Mouse (Mus musculus) mouse embryonic stem cell (cell line): ENCODE results near the gene Galnt12.

Source experiments
- in situ Hi-C, 2 experiments: fragments of 300-500 bp; cut with MboI; formaldehyde crosslinking; loops; 1 replicate in 1 of 2; 3 replicates in 1 of 2; pipeline ENCODE4 v1.14.3; 2019 to 2020; ENCODE audit warnings: low sequenced_read_pairs in 2 of 2, low pct_unique_long_range_greater_than_20kb in 1 of 2, mixed read lengths in 1 of 2; ENCODE audit not compliant: unreplicated experiment in 1 of 2

Galnt12 gene

DNA sequence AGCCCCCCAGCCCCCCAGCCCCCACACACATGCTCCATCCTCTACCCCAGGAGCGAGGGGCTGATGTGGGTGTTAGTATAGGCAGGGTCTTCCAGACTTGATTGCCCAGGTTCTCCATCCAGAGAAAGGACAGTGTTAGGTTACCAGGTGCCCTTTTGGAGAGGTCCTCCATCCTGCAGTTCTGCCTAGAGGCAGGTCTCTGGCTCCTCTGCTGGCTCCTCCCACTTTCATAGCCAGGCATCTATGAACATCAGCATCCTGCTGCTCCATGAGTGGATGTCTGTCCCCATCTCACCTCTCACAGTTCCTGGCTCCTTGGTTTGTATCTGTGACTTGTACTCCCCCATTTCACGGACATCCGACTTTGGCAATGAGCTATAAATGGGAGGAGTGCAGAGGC lies 48.6 kb downstream of the Galnt12 start:
- in situ Hi-C loops = no loop called here

DNA sequence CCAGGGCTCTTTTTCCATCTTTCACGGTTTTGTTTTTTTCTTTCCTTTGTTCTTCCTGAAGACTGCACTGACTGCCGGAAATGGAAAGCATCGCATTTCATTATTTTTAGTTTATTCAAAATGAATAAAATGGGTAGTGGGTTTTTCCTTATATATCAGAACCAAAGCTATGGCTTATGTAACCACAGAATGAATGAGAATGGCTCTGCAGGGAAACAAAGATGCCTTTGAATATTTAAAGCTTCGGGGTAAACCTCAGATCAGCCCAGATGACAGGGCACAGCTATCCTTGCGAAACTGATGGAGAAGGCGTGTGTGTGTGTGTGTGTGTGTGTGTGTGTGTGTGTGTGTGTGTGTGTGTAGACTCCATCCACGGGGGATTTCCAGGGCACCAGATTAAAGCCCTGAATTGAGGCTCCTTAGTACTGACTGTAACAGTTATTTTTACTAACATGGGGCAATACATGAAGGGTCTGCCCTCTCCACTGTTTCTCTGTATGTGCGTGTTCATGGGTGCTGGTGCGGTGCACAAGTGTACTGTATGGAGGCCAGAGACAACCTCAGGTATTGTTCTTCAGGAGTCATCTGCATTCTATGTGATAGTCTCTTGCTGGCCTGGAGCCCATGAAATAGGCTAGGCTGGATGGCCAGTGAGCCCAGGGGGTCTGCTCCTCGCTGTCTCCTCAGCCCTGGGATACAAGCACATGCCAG lies 49.9 kb downstream of the Galnt12 start:
- in situ Hi-C loops = no loop called here

DNA sequence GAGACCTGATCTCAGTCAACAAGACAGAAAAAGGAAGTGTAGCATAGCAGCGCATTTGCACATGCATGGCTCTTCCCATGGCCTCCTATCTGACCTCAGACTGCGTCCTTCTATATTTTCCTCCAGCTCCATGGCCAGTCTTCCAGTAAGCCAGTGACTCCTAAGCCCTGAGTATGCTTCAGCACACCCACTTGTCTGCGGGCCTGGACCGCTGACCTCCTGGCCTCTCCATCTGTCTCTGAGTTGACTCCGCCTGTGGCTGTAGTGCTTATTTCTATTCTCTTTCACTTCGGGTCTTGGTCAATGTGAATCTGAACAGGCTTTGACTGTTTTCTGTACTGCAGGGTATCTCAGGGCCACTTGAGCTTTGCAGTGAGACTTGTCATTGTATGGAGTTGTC lies 52.1 kb downstream of the Galnt12 start:
- in situ Hi-C loops = no loop called here

DNA sequence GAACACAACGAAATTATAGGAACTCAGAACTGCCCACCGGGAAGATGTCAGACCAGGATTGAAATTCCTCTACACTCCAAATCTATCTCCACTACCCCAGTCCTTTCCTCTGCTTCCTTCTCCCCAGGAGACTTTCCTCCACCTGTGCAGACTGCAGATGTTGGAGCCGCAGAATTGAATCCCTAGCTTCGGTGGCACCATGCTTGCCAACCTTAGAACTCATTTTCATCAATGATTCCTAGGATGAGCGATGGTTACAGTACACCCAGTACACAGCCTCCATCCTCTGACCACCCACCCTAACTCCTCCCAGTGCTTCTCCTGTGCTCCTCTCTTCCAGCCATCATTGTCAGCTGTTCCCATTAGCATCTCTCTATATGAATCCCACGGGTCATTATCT lies 53.6 kb downstream of the Galnt12 start:
- in situ Hi-C loops = no loop called here

DNA sequence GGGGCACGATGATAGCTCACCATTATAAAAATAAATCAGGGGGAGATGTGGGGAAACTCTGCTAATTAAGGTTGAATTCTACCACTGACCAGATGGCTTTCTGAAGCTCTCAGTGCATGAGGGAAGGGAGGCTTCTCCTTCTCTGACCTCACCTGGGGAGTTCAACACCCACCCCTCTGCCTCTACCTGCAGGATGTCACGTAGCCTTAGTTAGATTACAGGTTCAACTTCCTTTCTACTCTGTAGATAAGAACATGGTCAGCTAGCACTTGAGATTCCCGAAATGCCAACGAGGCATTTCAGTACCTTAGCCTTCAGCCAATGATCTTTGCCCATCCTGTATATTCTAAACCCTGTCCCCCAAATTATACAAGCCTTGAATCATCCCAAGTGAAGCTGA lies 54.9 kb downstream of the Galnt12 start:
- in situ Hi-C loops = no loop called here

DNA sequence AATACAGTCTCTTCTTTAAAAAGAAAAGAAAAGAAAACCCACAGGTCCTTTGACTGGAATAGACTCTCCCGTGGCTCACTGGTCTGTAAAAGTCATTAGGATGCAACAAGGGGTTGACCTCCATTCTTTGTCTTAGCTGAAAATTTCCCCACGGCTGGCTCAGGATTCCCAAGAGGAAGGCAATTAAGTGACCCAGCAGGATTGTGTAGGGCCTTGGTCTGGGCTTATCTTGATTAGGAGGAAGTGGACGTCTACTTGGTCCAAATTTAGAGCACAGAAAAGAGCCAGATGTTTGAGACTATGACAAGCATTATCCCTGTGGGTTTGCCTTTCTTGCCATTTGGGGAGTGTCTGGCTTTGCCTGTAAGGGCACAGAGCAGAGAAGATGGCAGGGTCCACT lies 58.3 kb downstream of the Galnt12 start:
- in situ Hi-C loops = no loop called here

DNA sequence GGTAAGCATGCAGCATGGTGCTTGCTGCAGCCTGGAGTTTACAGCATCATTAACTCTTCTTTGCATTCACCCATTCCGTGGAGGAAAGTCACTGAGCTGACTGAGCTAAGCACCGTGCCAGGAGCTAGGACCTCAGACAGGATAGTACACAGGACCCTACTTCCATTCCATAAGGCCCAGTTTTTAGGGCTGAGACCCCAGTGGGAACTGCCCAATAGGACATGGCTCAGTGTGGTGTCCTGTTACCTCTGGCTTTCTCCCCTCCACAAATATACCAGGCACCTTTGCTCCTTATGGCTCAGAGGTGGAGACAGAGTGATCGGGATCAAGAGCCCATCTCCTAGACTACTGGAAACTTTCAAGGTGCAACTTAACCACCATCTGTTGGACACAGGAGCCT lies 59.1 kb downstream of the Galnt12 start:
- in situ Hi-C loops = no loop called here

DNA sequence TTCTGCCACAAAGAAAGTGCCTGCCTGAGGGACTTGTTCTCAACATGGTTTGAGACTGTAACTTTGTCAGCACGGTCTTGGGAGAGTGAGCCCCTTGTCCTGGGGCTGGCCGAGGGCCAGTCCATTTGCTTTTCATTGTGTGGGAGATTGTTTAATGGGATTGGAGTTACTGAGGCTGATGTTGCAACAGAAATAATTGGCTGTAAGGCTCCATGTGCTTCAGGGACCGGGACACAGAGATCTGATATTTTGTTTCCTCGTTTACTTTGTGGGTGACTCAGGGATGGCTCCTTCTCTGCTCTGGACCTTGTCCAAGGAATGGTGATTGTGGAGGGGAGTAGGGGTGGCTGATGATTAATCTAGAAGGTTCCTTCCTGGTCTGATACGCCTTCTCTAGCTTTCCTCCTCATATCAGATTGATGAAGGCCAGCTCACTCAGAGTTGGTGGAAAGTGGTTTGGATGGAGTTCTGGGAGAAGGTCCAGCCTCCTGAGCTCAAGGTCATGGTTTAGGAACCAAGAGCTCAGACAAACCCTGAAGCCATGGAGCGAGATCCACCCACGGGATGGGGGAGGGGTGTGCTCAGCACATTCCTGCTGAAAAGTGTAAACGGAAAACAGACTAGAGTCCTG lies 60.0 kb downstream of the Galnt12 start:
- in situ Hi-C loops = no loop called here

DNA sequence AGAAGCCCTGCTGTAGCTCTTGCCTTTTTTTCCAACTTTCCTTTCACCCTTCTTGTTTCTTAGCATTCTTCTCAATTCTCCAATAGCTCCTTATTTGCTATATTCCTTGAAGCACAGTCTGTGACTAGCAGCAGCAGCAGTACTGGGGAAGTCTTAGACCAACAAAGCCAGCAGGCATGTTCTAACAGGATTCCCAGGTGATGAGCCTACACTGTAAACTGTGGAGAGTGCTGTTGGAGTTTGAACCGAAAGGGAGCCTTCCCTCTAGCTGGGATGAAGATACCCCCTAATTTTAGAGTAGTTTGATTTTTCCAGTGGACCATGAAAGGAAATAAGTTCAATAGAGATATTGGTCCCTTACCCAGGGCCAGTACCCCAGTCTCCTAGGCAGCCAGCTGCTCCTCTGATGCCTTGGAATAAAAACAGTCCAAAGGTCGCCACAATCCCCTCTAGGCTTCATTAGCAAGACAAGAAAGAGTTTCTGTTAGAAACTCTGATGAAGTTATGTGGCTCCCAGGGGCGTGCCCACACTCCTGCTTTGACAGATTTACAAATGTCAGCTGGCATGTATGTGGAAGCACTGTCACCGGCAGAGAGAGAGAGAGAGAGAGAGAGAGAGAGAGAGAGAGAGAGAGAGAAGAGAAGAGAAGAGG lies 69.5 kb downstream of the Galnt12 start:
- in situ Hi-C loops = no loop called here

DNA sequence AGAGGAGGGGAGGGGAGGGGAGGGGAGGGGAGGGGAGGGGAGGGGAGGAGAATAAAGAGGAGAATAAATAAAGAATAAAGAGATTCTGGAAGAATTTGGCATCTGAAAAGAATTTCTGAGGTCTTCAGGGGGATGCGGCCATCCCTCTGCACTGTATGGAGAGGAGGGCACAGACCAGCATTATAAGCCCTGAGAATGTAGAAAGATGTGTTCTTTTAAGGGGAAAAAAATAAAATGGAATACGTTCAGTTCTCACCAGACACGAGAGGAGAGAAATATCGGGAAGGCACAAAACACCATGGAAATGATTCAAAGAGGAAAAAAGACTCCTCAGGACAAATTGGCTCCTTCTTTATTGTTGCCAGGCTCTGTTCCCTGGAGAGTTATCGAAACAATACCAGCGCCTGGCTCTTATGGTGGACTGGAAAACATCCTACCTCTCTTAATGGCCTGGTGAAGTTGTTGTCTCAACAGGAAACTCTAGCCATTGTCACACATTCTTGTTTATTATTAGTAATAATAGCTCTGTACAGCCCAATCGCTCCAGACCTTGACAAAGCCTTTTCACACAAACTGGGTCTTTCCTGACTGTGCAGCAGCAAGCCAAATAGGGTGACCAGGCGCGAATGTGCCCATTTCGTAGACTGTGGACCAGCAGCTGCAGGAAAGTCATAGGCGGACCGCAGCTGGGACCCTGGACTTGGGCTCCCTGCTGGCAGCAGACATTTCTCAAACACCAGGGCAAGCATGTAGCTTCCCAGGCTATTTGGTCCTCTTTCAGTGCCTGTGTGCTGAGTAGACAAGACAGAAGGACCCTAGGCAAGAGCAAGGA lies 70.3 kb downstream of the Galnt12 start:
- in situ Hi-C loops = no loop called here

DNA sequence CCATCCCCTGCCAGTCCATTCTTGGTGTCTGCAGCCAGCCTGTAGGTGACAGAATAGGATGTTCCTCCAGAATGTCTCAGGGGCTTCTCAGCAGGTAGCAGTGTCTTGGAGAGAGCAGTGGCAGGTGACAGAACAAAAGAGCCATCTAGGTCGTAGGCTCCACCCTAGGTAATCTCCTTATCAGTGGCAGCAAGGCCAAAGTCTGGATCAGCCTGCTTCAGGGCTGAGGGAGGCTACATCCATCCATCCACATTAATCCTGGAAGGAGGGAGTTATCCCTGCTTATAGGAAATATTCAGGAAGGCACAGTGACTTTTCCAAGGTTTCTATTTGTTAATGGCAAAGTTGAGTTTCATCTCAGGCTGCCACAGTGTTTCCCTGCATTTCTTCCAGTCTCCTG lies 80.6 kb downstream of the Galnt12 start:
- in situ Hi-C loops = no loop called here
